Mouse (Mus musculus) hindbrain, embryonic 16.5 days (tissue): ENCODE measurements at regions not wholly inside any gene's neighbourhood (a gene's known extent, or its start where the extent isn't known, plus 50 kb on each side); places are given as distances from the start of the nearest gene placed in this dataset.

Experiments used
- ATAC-seq: fragments of 200-750 bp; cut with Nextera tagmentation; 2 replicates; pipeline ENCODE4 v1.8.0; 2017; ENCODE audit warnings: moderate TSS enrichment, moderate library complexity
- H3K27ac ChIP-seq: fragments of 300-500 bp; sonication (generic); 2 replicates; pipeline ENCODE4 v1.5.1; 2014; ENCODE audit warnings: low read depth, mild to moderate bottlenecking, control low read depth, low read length, moderate library complexity
- H3K27me3 ChIP-seq: fragments of 300-500 bp; sonication (generic); replicated peaks from 2 replicates; pipeline ENCODE4 v1.6.1; 2014; ENCODE audit warnings: low read length; ENCODE audit not compliant: control insufficient read depth, insufficient read depth
- H3K36me3 ChIP-seq: fragments of 300-500 bp; sonication (generic); 2 replicates; pipeline ENCODE4 v1.6.1; 2014; ENCODE audit warnings: mild to moderate bottlenecking, low read length, moderate library complexity, mixed read lengths; ENCODE audit not compliant: control insufficient read depth, insufficient read depth
- H3K4me1 ChIP-seq: fragments of 300-500 bp; sonication (generic); 2 replicates; pipeline ENCODE4 v1.6.1; 2014; ENCODE audit warnings: low read depth, low read length; ENCODE audit not compliant: control insufficient read depth, insufficient read depth
- H3K4me2 ChIP-seq: fragments of 300-500 bp; sonication (generic); 2 replicates; pipeline ENCODE4 v1.6.1; 2014; ENCODE audit warnings: mild to moderate bottlenecking, low read length, control low read depth, moderate library complexity
- H3K4me3 ChIP-seq: fragments of 300-500 bp; sonication (generic); 2 replicates; pipeline ENCODE4 v1.5.1; 2014; ENCODE audit warnings: mild to moderate bottlenecking, low read length, control low read depth, moderate library complexity
- H3K9ac ChIP-seq: fragments of 300-500 bp; sonication (generic); 2 replicates; pipeline ENCODE4 v1.6.1; 2014; ENCODE audit warnings: low read depth, mild to moderate bottlenecking, control low read depth, low read length, moderate library complexity
- H3K9me3 ChIP-seq: fragments of 300-500 bp; sonication (generic); 2 replicates; pipeline ENCODE4 v1.6.1; 2014; ENCODE audit warnings: mild to moderate bottlenecking, low read length, moderate library complexity; ENCODE audit not compliant: control insufficient read depth
- WGBS: fragments of 180-500 bp; shearing (Covaris S2); extraction: QIAGEN DNeasy Blood & Tissue Kit; methylation state at CpG from one replicate; pipeline ENCODE4 v1.1.7; 2014; 5-methylcytosine and 5-hydroxymethylcytosine counted together

GRCm38 (mm10) chr3:18988662-18989061, 639.8 kb downstream of the 1700064H15Rik start:
- Histone ChIP-seq H3K9me3 (no peaks in the 10 kb centered on the region), H3K27ac (no peak overlapping the region), H3K27me3 (no peaks in the 10 kb centered on the region), H3K9ac (no peak overlapping the region), H3K4me3 (no peak overlapping the region), H3K36me3 (no peaks in the 10 kb centered on the region), H3K4me2 (no peak overlapping the region), H3K4me1 (no peaks in the 10 kb centered on the region)
- 63% methylated on average over 3 of the region's 3 CpGs for WGBS
- ATAC-seq = peak; percentile 55

DNA sequence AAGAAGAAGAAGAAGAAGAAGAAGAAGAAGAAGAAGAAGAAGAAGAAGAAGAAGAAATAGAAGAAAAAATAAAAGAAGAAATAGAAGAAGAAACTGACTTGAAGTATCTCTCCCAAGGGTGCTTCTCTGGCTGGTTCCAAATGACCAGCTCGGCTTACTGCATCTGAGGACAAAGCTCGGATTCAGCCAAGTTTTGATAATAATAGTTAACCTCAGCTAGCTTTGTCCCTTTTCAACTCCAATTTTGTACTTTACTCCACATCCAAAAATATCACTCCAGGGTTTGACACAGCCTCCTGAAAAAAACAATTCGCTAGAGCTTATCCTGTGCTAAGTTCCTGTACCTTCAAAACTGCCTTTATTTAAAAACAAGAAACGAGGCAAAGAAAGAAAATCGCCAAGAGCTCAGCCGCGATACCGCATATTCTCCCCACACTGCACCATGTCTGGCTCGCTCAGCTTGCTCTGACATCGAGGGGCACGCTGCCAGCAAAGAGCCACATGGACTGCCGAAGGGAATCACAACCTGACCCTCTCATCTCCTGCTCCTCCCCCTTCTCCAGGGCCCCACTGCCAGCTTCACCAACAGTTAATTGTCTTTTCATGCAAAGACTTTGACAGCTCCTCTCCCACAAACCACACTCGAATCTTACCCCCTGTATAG, 638.8 kb downstream of the 1700064H15Rik start:
- H3K27me3 ChIP-seq = no peaks in the 10 kb centered on the region
- no peak overlapping the region for H3K9ac ChIP-seq
- ATAC-seq = peak; percentile 90
- H3K4me2 ChIP-seq = peak overlapping the region; percentile 32
- WGBS = 49% methylated on average over 13 of the region's 13 CpGs
- H3K9me3 ChIP-seq = no peaks in the 10 kb centered on the region
- H3K27ac ChIP-seq = no peak overlapping the region
- H3K36me3 ChIP-seq = no peaks in the 10 kb centered on the region
- H3K4me3 ChIP-seq = no peak overlapping the region
- H3K4me1 ChIP-seq = no peaks in the 10 kb centered on the region

GRCm38 (mm10) chr3:19000179-19000578, 628.3 kb downstream of the 1700064H15Rik start:
- WGBS = 80% methylated on average over 5 of the region's 5 CpGs
- H3K36me3 ChIP-seq = no peaks in the 10 kb centered on the region
- no peaks in the 10 kb centered on the region for H3K27me3 ChIP-seq
- no peak overlapping the region for H3K4me2 ChIP-seq
- H3K4me1 ChIP-seq = no peaks in the 10 kb centered on the region
- H3K4me3 ChIP-seq = no peak overlapping the region
- no peak overlapping the region for H3K27ac ChIP-seq
- H3K9ac ChIP-seq = no peak overlapping the region
- ATAC-seq = no peak
- no peaks in the 10 kb centered on the region for H3K9me3 ChIP-seq

GRCm38 (mm10) chr3:19002056-19002455, 626.4 kb downstream of the 1700064H15Rik start:
- Histone ChIP-seq H3K27ac (no peak overlapping the region), H3K27me3 (no peaks in the 10 kb centered on the region), H3K4me3 (no peak overlapping the region), H3K9me3 (no peaks in the 10 kb centered on the region), H3K4me1 (no peaks in the 10 kb centered on the region), H3K9ac (no peak overlapping the region), H3K4me2 (no peak overlapping the region), H3K36me3 (no peaks in the 10 kb centered on the region)
- WGBS = 56% methylated on average over 7 of the region's 7 CpGs
- no peak for ATAC-seq

GRCm38 (mm10) chr3:19004792-19005191, 623.7 kb downstream of the 1700064H15Rik start:
- Histone ChIP-seq H3K4me3 (no peak overlapping the region), H3K36me3 (no peaks in the 10 kb centered on the region), H3K27ac (no peak overlapping the region), H3K4me1 (no peaks in the 10 kb centered on the region), H3K9ac (no peak overlapping the region), H3K27me3 (no peaks in the 10 kb centered on the region), H3K4me2 (no peak overlapping the region), H3K9me3 (no peaks in the 10 kb centered on the region)
- 83% methylated on average over 1 of the region's 1 CpGs for WGBS
- ATAC-seq = no peak

- H3K4me1 ChIP-seq = no peaks in the 10 kb centered on the region
- H3K27me3 ChIP-seq = no peaks in the 10 kb centered on the region
- H3K4me2 ChIP-seq = no peak overlapping the region
- WGBS = 62% methylated on average over 3 of the region's 3 CpGs
- no peak overlapping the region for H3K27ac ChIP-seq
- no peak overlapping the region for H3K4me3 ChIP-seq
- no peak for ATAC-seq
- no peaks in the 10 kb centered on the region for H3K36me3 ChIP-seq
- no peak overlapping the region for H3K9ac ChIP-seq
- no peaks in the 10 kb centered on the region for H3K9me3 ChIP-seq
Observed at GRCm38 (mm10) chr3:19044566-19044965, 583.9 kb downstream of the 1700064H15Rik start.

DNA sequence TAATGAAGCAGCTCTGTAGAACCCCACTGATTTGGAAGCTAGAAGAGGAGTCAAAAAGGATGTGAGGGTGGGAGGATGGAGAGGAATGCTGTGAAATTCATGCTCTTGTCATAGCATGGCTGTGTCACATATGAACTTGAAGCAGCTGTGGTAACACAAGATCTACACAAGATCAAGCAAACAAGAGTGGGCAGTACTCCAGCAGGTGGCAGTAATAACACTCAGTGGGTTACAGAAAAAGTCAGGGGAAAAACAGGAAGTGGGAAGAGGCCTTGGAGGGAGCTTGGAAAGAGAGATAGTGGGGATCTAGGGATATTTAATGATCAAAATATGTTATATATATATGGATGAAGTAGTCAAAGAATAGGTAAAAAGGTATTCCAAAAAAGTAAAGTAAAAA, 582.5 kb downstream of the 1700064H15Rik start:
- ATAC-seq = no peak
- Histone ChIP-seq H3K36me3 (no peaks in the 10 kb centered on the region), H3K4me2 (no peak overlapping the region), H3K9me3 (no peaks in the 10 kb centered on the region), H3K4me1 (no peaks in the 10 kb centered on the region), H3K4me3 (no peak overlapping the region), H3K27me3 (no peaks in the 10 kb centered on the region), H3K27ac (no peak overlapping the region), H3K9ac (no peak overlapping the region)

DNA sequence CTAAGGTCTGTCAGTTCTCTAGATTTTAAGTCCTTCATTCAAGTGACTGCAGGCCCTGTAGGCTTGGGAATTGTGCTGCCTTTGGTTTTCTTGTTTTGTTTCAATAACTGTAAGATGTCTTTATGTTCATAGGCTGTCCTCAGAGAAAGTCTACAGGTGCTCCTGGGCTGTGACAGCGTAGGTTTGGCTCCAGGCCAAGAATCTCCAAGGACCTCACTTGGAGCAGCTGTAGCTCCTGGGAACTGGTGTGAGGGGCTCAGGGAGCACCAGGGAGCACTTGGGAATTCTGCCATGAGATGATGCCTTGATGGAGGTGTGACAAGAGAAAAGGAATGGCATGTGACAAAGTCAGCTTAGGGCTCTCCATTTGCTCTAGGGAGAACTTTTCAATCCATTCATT, 581.9 kb downstream of the 1700064H15Rik start:
- Histone ChIP-seq H3K36me3 (no peaks in the 10 kb centered on the region), H3K9me3 (no peaks in the 10 kb centered on the region), H3K4me2 (no peak overlapping the region), H3K4me1 (no peaks in the 10 kb centered on the region), H3K27me3 (no peaks in the 10 kb centered on the region), H3K4me3 (no peak overlapping the region), H3K9ac (no peak overlapping the region), H3K27ac (no peak overlapping the region)
- ATAC-seq = no peak
- WGBS = 81% methylated on average over 1 of the region's 1 CpGs

DNA sequence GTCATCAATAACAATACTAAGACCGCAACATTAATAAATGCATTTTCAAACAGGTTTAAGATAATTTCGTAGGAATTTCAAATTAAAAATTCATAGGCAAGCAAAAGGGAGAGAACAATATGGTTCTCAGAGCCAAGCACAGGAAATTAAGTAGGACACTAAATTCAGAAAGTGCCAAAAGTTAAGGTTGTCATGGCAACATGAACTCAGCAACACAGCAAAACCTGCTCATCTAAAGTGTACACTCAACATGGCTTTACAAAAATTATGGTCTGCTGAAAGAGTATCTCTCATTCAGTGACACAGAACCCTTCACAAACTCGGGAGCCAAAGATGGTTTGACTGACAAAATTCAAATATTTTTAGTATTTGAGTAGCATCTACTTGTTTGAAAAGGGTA, 572.5 kb downstream of the 1700064H15Rik start:
- H3K27me3 ChIP-seq = no peaks in the 10 kb centered on the region
- no peaks in the 10 kb centered on the region for H3K9me3 ChIP-seq
- no peak for ATAC-seq
- H3K4me1 ChIP-seq = peaks cover 4% of the 10 kb centered on the region
- no peak overlapping the region for H3K4me3 ChIP-seq
- no peak overlapping the region for H3K27ac ChIP-seq
- H3K9ac ChIP-seq = no peak overlapping the region
- no peak overlapping the region for H3K4me2 ChIP-seq
- H3K36me3 ChIP-seq = no peaks in the 10 kb centered on the region
- 75% methylated on average over 3 of the region's 3 CpGs for WGBS

DNA sequence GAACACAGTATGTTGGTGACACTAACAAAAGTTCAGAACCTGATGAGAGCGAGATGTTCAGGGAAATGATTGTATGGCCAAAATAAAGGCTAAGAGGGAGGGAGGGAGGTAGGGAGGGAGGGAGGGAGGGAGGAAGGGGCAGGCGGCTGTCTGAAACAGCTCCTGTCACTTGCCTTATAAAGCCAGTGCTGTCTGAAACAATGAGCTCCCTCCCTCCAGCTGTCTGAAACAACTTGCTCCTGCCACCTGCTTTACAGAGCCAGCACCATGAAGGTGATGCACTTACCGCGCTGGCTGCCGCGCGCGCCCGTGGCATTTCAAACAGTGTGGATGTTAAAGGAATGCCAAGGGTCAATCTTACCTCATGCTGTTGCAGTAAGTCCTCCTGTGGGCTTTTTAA, 571.9 kb downstream of the 1700064H15Rik start:
- H3K27me3 ChIP-seq = no peaks in the 10 kb centered on the region
- no peaks in the 10 kb centered on the region for H3K36me3 ChIP-seq
- H3K9ac ChIP-seq = no peak overlapping the region
- WGBS = 11% methylated on average over 9 of the region's 9 CpGs
- H3K27ac ChIP-seq = no peak overlapping the region
- no peak overlapping the region for H3K4me2 ChIP-seq
- 0 out of 2 replicates have a peak, but pooled peaks have one; percentile 44 for ATAC-seq
- H3K4me1 ChIP-seq = peaks cover 4% of the 10 kb centered on the region
- H3K4me3 ChIP-seq = no peak overlapping the region
- no peaks in the 10 kb centered on the region for H3K9me3 ChIP-seq
